Mouse (Mus musculus) heart, embryonic 13.5 days (tissue): ENCODE measurements at regions not wholly inside any gene's neighbourhood (a gene's known extent, or its start where the extent isn't known, plus 50 kb on each side); places are given as distances from the start of the nearest gene placed in this dataset.

Experiments
- ATAC-seq: fragments of 200-750 bp; cut with Nextera tagmentation; 2 replicates; pipeline ENCODE4 v1.8.0; 2017; ENCODE audit warnings: moderate TSS enrichment; ENCODE audit not compliant: insufficient number of reproducible peaks, low FRiP score, low TSS enrichment; ENCODE audit errors: extremely low read depth
- H3K27ac ChIP-seq: fragments of 300-500 bp; sonication (generic); replicated peaks from 2 replicates; pipeline ENCODE4 v1.5.1; 2015; ENCODE audit warnings: moderate library complexity, mild to moderate bottlenecking, inconsistent platforms
- H3K27me3 ChIP-seq: fragments of 300-500 bp; sonication (generic); replicated peaks from 2 replicates; pipeline ENCODE4 v1.6.1; 2015; ENCODE audit warnings: mild to moderate bottlenecking, inconsistent platforms
- H3K36me3 ChIP-seq: fragments of 300-500 bp; sonication (generic); 2 replicates; pipeline ENCODE4 v1.6.1; 2015; ENCODE audit warnings: mild to moderate bottlenecking, inconsistent platforms
- H3K4me1 ChIP-seq: fragments of 300-500 bp; sonication (generic); 2 replicates; pipeline ENCODE4 v1.6.1; 2015; ENCODE audit warnings: inconsistent platforms
- H3K4me2 ChIP-seq: fragments of 300-500 bp; sonication (generic); 2 replicates; pipeline ENCODE4 v1.6.1; 2015; ENCODE audit warnings: inconsistent platforms, mild to moderate bottlenecking, moderate library complexity
- H3K4me3 ChIP-seq: fragments of 300-500 bp; sonication (generic); 2 replicates; pipeline ENCODE4 v1.5.1; 2015; ENCODE audit warnings: moderate library complexity, mild to moderate bottlenecking, inconsistent platforms
- H3K9ac ChIP-seq: fragments of 300-500 bp; sonication (generic); 2 replicates; pipeline ENCODE4 v1.6.1; 2015; ENCODE audit warnings: inconsistent platforms, mild to moderate bottlenecking, moderate library complexity
- H3K9me3 ChIP-seq: fragments of 300-500 bp; sonication (generic); 2 replicates; pipeline ENCODE4 v1.6.1; 2016; ENCODE audit warnings: inconsistent platforms
- WGBS: fragments of 180-500 bp; shearing (Covaris S2); methylation state at CpG from one replicate; pipeline ENCODE4 v1.1.7; 2015; ENCODE audit warnings: mixed read lengths; 5-methylcytosine and 5-hydroxymethylcytosine counted together

GRCm38 (mm10) chr3:120747678-120748077, 423.8 kb downstream of the Rwdd3 start:
- no peak overlapping the region for H3K4me3 ChIP-seq
- no peaks in the 10 kb centered on the region for H3K4me1 ChIP-seq
- no peak overlapping the region for H3K9ac ChIP-seq
- H3K36me3 ChIP-seq = no peaks in the 10 kb centered on the region
- no peak for ATAC-seq
- no peak overlapping the region for H3K4me2 ChIP-seq
- H3K27me3 ChIP-seq = no peaks in the 10 kb centered on the region
- WGBS = 79% methylated on average over 4 of the region's 4 CpGs
- no peaks in the 10 kb centered on the region for H3K9me3 ChIP-seq
- no peak overlapping the region for H3K27ac ChIP-seq

- no peak overlapping the region for H3K4me3 ChIP-seq
- no peaks in the 10 kb centered on the region for H3K36me3 ChIP-seq
- no peaks in the 10 kb centered on the region for H3K9me3 ChIP-seq
- ATAC-seq = no peak
- H3K27me3 ChIP-seq = no peaks in the 10 kb centered on the region
- no peaks in the 10 kb centered on the region for H3K4me1 ChIP-seq
- no peak overlapping the region for H3K9ac ChIP-seq
- WGBS = 87% methylated on average over 6 of the region's 6 CpGs
- H3K27ac ChIP-seq = no peak overlapping the region
- H3K4me2 ChIP-seq = no peak overlapping the region
These were observed 438.2 kb downstream of the Rwdd3 start for GRCm38 (mm10) chr3:120733332-120733731.

- no peaks in the 10 kb centered on the region for H3K9me3 ChIP-seq
- H3K4me1 ChIP-seq = no peaks in the 10 kb centered on the region
- no peak overlapping the region for H3K9ac ChIP-seq
- no peak overlapping the region for H3K4me3 ChIP-seq
- H3K27me3 ChIP-seq = no peaks in the 10 kb centered on the region
- no peak overlapping the region for H3K4me2 ChIP-seq
- H3K36me3 ChIP-seq = no peaks in the 10 kb centered on the region
- ATAC-seq = no peak
- 86% methylated on average over 8 of the region's 8 CpGs for WGBS
- H3K27ac ChIP-seq = no peak overlapping the region
These were observed 439.1 kb downstream of the Rwdd3 start for GRCm38 (mm10) chr3:120732391-120732790.

GRCm38 (mm10) chr3:120731287-120731686, 440.2 kb downstream of the Rwdd3 start:
- no peaks in the 10 kb centered on the region for H3K9me3 ChIP-seq
- no peak overlapping the region for H3K4me3 ChIP-seq
- no peak for ATAC-seq
- no peak overlapping the region for H3K9ac ChIP-seq
- H3K4me1 ChIP-seq = no peaks in the 10 kb centered on the region
- H3K4me2 ChIP-seq = no peak overlapping the region
- WGBS = 72% methylated on average over 9 of the region's 9 CpGs
- no peaks in the 10 kb centered on the region for H3K27me3 ChIP-seq
- H3K36me3 ChIP-seq = no peaks in the 10 kb centered on the region
- H3K27ac ChIP-seq = no peak overlapping the region

GRCm38 (mm10) chr3:120730225-120730624, 441.3 kb downstream of the Rwdd3 start:
- 66% methylated on average over 4 of the region's 4 CpGs for WGBS
- Histone ChIP-seq H3K9me3 (no peaks in the 10 kb centered on the region), H3K4me2 (no peak overlapping the region), H3K9ac (no peak overlapping the region), H3K4me1 (no peaks in the 10 kb centered on the region), H3K27me3 (no peaks in the 10 kb centered on the region), H3K27ac (no peak overlapping the region), H3K36me3 (no peaks in the 10 kb centered on the region), H3K4me3 (no peak overlapping the region)
- no peak for ATAC-seq

- WGBS = 63% methylated on average over 5 of the region's 5 CpGs
- Histone ChIP-seq H3K36me3 (no peaks in the 10 kb centered on the region), H3K9me3 (no peaks in the 10 kb centered on the region), H3K27me3 (no peaks in the 10 kb centered on the region), H3K4me3 (no peak overlapping the region), H3K4me1 (no peaks in the 10 kb centered on the region), H3K27ac (no peak overlapping the region), H3K9ac (no peak overlapping the region), H3K4me2 (no peak overlapping the region)
- no peak for ATAC-seq
These were observed 441.8 kb downstream of the Rwdd3 start for GRCm38 (mm10) chr3:120729671-120730070.

- no peak overlapping the region for H3K9ac ChIP-seq
- ATAC-seq = no peak
- H3K4me2 ChIP-seq = no peak overlapping the region
- WGBS = 37% methylated on average over 4 of the region's 4 CpGs
- H3K36me3 ChIP-seq = no peaks in the 10 kb centered on the region
- no peak overlapping the region for H3K27ac ChIP-seq
- H3K9me3 ChIP-seq = no peaks in the 10 kb centered on the region
- H3K4me1 ChIP-seq = no peaks in the 10 kb centered on the region
- no peak overlapping the region for H3K4me3 ChIP-seq
- no peaks in the 10 kb centered on the region for H3K27me3 ChIP-seq
These were observed 486.3 kb downstream of the Rwdd3 start for GRCm38 (mm10) chr3:120685227-120685626.

GRCm38 (mm10) chr3:120675906-120676305, 495.6 kb downstream of the Rwdd3 start:
- no peaks in the 10 kb centered on the region for H3K27me3 ChIP-seq
- ATAC-seq = no peak
- H3K27ac ChIP-seq = no peak overlapping the region
- no peak overlapping the region for H3K9ac ChIP-seq
- WGBS = 85% methylated on average over 2 of the region's 2 CpGs
- H3K4me1 ChIP-seq = no peaks in the 10 kb centered on the region
- no peak overlapping the region for H3K4me2 ChIP-seq
- H3K9me3 ChIP-seq = peaks cover 8% of the 10 kb centered on the region; the same call in 1 of the 2 replicates
- no peaks in the 10 kb centered on the region for H3K36me3 ChIP-seq
- H3K4me3 ChIP-seq = no peak overlapping the region

- H3K9me3 ChIP-seq = peaks cover 9% of the 10 kb centered on the region; the same call in 1 of the 2 replicates
- WGBS = 77% methylated on average over 3 of the region's 3 CpGs
- ATAC-seq = no peak
These were observed 502.8 kb downstream of the Rwdd3 start for GRCm38 (mm10) chr3:120668654-120669053.

GRCm38 (mm10) chr3:120662521-120662920, 509.0 kb downstream of the Rwdd3 start:
- ATAC-seq = no peak
- 90% methylated on average over 4 of the region's 4 CpGs for WGBS
- H3K4me3 ChIP-seq = no peak overlapping the region
- H3K4me2 ChIP-seq = no peak overlapping the region
- no peaks in the 10 kb centered on the region for H3K36me3 ChIP-seq
- no peak overlapping the region for H3K27ac ChIP-seq
- H3K4me1 ChIP-seq = no peaks in the 10 kb centered on the region
- no peaks in the 10 kb centered on the region for H3K9me3 ChIP-seq
- H3K27me3 ChIP-seq = no peaks in the 10 kb centered on the region
- H3K9ac ChIP-seq = no peak overlapping the region

More at GRCm38 (mm10) chr3:120668654-120669053, 502.8 kb downstream of the Rwdd3 start:
- Histone ChIP-seq H3K9ac (no peak overlapping the region), H3K4me2 (no peak overlapping the region), H3K27me3 (no peaks in the 10 kb centered on the region), H3K36me3 (no peaks in the 10 kb centered on the region), H3K27ac (no peak overlapping the region), H3K4me3 (no peak overlapping the region), H3K4me1 (no peaks in the 10 kb centered on the region)

- Histone ChIP-seq H3K9me3 (no peaks in the 10 kb centered on the region), H3K4me2 (no peak overlapping the region), H3K9ac (no peak overlapping the region), H3K27ac (no peak overlapping the region), H3K4me3 (no peak overlapping the region), H3K27me3 (no peaks in the 10 kb centered on the region), H3K4me1 (no peaks in the 10 kb centered on the region), H3K36me3 (no peaks in the 10 kb centered on the region)
- ATAC-seq = no peak
- WGBS = 78% methylated on average over 4 of the region's 4 CpGs
These were observed 510.7 kb downstream of the Rwdd3 start for GRCm38 (mm10) chr3:120660776-120661175.

- no peak overlapping the region for H3K9ac ChIP-seq
- H3K4me2 ChIP-seq = no peak overlapping the region
- no peaks in the 10 kb centered on the region for H3K36me3 ChIP-seq
- H3K9me3 ChIP-seq = no peaks in the 10 kb centered on the region
- no peaks in the 10 kb centered on the region for H3K4me1 ChIP-seq
- no peak for ATAC-seq
- H3K27ac ChIP-seq = no peak overlapping the region
- WGBS = 74% methylated on average over 12 of the region's 12 CpGs
- H3K27me3 ChIP-seq = no peaks in the 10 kb centered on the region
- H3K4me3 ChIP-seq = no peak overlapping the region
These were observed 522.2 kb downstream of the Rwdd3 start for GRCm38 (mm10) chr3:120649047-120649868.
